Mouse (Mus musculus) cerebellum, adult 9-11 months (tissue): ENCODE measurements at regions not wholly inside any gene's neighbourhood (a gene's known extent, or its start where the extent isn't known, plus 50 kb on each side); places are given as distances from the start of the nearest gene placed in this dataset.

Source experiments
- DNase-seq: peaks from one replicate; pipeline ENCODE4 v3.0.0; 2022

- DNase-seq: no peak
Measured at GRCm38 (mm10) chr14:114820677-114821076, 271.3 kb upstream of the Gpc5 start.

DNA sequence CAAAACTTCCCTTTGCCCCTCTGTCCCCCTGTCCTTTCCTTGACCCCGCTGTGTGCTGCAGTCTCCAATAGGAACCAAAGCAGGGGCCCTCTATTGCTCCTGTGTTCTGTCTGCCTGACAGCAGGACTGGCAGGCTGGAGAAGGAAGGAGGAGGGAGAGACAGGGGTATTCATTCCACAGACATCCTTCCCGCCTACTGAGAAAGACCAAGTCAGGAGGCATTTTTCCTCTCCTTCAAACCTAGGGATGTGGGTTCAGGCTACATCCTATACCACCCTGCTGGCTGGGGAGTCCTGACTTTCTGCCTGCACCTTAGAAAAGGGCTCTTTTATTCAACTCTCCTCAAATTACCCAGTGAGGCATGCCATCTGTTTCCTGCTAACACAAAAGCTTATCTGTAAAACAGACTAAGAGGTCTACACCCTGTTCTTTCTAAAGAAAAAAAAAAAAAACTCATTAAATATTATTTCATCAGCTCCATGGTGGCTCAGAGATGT is 270.9 kb upstream of the Gpc5 start:
- no peak for DNase-seq

DNA sequence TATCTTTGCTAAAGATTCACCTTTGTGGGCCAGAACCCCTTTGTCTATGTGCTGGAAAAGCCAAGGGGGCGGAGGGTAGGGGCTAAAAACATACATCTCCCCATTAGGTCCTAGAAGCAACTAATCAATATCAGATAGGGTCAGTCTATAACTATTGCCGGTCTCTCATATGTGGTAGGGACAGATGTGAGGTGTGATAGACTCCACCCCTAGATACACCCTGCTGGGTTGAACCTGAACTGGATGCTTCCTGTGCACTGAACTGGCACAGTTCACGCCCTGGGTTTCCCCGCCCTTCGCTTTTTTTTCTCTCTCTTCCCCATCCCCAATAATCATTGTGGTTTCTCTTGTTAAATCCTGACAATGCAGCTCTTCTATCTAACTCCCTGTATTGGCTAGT is 270.3 kb upstream of the Gpc5 start:
- DNase-seq: no peak

GRCm38 (mm10) chr14:114826662-114827321 is 265.2 kb upstream of the Gpc5 start:
- DNase-seq: no peak

DNA sequence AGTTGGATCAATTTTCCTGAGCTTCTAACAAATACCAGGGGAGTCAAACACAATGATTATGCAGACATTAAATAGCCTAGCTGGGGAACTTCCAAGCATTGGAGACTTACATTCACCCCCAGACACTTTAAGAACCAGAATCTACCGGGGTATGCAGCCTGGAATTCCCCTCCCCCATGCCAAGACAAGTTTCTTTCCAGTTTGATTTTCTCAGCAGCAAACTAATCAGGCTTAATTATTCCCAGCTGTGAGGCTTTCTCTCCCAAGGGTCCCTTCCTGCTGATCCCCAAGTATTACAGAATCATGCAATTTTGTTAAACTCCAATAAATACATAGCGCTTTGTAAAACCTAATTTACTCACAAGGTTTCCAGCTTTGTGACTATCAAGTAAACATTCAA is 262.7 kb upstream of the Gpc5 start:
- DNase-seq: no peak

DNA sequence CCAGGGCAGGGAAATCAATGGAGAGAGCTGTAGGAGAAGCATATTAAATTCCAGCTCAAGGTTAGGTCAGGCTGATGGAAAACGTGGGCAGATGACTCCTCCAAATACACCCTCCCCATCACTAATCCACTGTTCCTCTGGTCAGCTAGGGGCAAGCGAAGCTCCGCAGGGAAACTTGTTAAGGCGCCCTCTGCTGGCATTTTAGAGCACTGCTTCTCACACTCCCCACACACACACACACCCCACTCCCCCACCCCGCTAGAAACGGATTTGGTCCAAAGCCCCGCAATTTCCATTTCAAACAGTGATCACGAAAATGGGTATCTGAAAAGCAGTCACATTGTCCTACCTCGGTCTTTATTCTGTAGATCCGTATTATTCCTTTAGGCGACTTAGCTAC is 259.0 kb upstream of the Gpc5 start:
- no peak for DNase-seq

GRCm38 (mm10) chr14:114836723-114837349 is 255.2 kb upstream of the Gpc5 start:
- no peak for DNase-seq

DNA sequence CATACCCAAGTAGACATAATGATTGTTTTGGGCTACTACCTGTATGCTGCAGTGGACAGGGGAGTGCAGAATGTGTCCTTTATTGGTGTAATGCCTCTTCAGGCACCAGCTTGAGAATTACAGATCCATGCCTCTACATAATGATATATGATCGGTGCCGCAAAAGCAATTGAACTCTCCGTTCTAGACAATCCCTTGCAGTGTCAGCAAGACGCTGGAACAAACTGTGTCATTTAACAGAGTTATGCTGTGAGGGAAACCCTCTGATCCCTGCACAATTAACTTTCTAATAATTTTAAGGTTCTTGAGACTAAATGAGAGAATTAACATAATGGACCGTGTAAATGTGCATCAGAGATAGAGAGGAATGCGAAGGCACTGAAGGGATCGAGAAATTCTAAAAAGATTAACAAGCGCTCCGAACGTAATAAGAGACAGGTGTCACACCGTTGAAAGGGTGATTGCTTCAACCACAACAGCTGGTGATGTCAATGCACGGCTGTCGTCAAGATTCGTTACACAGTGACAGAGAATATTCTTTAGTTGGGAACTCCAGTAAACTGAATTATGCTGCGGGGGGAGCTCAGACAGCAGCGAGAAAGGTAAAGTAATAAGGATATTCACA is 254.3 kb upstream of the Gpc5 start:
- no peak for DNase-seq

DNA sequence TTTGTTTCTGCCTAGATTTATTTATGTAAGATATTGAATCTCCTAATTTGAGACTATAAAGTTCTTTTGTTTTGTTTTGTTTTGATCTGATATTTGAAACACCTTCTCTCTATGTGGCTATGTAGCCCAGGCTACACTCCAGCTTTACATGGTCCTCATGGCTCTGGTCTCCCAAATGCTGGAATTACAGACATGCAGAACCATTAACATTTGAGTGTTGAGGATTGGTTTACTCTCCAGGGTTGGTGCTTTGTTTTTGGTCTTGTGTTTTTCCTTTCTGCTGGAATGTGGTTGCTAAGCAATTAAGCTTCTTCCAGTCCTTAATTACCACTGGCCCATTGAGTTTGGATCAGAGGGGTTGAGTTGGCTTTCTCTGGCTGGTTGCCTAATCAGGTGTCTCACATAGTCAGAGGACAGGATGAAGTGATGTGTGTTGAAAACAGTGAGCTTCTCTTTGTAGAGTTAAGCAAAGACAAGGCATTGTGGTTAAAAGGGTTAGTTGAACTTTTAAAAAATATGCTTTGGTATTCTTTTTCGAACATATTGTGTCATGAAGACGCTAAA is 252.6 kb upstream of the Gpc5 start:
- no peak for DNase-seq

DNA sequence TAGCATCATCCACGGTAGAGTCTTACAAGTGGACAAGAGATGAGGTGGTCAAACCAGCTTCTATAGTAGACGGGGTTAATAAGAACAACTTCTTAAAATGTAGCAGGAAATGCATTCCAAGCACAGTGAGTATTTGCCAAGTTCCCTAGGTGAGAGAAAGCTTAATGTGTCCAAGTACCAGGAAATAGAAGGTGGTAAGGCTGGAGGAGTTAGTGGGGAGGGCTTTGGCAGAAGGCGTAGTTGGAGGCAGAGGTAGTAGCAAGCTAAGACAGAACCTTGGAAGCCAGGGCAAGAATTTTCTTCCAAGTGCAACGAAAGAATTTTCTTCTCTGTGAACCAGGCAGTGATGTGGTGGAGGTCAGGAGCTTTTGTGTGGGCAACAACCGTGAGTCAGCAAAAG is 251.2 kb upstream of the Gpc5 start:
- DNase-seq: no peak

- no peak for DNase-seq
Measured at GRCm38 (mm10) chr14:114841552-114841951, 250.5 kb upstream of the Gpc5 start.

- DNase-seq: no peak
Measured at GRCm38 (mm10) chr14:114842327-114842726, 249.7 kb upstream of the Gpc5 start.

- no peak for DNase-seq
Measured at GRCm38 (mm10) chr14:114843105-114843743, 248.8 kb upstream of the Gpc5 start.

- DNase-seq: no peak
Measured at GRCm38 (mm10) chr14:114854324-114855054, 237.5 kb upstream of the Gpc5 start.

DNA sequence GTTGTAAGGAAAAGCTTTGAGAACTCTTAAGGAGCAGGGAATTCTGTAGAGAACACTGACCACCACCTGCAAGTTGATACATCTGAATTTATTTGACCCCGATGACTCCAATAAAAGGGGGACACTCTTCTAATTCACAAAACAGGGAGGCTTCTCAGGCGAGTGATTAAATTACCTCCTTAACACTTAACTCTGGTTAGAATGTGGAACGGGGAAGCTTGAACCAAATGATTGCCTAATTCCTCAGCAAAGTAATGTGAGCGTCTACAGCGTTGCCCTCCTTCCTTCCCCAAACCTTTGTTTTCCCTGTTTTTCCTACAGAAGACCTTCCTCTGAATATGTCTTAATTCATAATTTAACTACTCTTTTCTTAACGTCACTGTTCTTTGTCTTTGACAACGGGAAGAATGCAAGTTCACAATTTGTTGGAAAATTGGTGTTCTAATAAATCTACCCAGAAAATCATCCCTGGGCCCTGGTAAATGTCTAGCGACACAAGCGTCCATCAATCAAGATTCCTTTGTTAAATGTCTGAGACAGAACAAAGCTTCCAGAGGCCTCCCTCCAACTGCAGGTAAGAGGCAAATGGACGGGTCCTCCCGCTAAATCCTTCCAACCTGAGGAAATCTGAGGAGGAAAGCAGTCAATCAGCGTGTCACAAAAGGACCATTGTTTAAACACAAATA is 236.8 kb upstream of the Gpc5 start:
- no peak for DNase-seq

GRCm38 (mm10) chr14:114855746-114856145 is 236.3 kb upstream of the Gpc5 start:
- DNase-seq: no peak

DNA sequence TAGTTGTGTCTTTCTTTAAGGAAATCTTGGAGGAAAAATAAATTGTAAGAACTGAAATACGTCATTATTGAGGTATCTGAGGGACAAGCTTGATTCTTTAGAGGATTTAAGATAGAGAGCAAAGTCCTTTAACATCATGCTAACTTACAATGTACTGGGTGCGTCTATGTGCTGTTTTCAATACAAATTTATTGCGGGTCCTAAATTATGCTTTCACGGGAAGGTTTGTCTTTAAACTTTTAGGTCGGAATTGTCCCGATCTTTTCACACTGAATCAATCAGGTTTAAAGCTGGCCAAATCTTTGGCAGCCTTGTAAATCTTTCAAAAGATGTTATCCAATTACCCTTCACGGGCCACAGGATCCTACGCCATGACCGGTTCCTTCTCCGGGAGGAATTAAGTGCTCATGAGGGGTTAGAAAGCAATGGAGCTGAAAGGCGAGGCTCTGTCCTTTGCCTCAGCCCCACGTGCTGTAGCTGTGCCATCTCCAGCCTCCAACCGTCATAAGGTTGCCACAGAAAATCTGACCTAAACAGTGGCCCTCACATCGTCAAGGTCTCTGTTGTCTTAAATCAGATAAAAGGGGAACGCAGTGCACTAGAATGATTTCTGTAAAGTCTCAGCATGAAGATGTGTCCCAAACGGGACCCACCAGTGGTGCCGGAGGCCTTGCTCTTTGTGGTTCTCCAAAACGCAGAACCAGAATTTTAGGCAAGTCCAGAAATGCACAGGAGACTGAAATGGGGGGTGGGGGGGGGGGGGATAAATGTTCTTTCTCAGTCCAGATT is 235.6 kb upstream of the Gpc5 start:
- DNase-seq: no peak

- DNase-seq: no peak
Measured at GRCm38 (mm10) chr14:114857171-114857570, 234.8 kb upstream of the Gpc5 start.

DNA sequence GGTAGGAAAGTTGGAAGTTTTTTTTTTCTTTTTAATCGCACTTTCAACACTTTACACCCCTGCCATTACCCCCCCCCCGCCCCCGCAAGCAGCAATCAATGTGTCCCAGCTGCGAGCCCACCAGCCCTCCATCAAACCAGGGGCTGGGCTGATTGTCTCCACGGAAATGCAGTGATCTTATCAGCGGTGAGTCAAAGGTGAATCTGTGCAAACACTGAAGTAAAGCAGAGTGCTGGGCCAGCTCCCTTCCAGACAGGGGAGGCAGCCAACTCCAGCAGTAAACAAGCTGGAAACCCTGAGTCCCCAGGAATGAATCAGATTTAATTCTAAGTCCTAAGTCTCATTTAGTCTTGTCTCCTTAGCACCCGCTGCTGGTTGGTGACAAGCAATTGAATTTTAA is 234.3 kb upstream of the Gpc5 start:
- no peak for DNase-seq

GRCm38 (mm10) chr14:114863585-114863984 is 228.4 kb upstream of the Gpc5 start:
- no peak for DNase-seq

DNA sequence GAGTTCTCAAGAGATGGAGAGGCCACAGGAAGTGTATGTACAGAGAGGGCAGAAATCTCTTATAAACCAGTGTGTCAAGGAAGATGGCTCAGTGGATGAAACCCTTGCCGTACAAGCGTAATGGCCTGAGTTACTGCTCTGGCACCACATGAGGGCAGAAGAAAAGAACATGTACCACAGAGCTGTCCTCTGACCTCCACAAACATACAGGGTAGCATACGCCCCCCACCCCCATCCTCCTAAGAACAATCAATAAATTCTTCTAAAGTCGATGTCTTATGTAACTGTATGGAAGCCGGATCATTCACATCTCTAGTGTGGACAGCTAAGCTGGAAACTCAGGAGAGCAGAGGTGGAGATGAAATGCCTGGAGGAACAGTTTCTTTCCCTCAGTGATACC is 227.9 kb upstream of the Gpc5 start:
- no peak for DNase-seq
